Mouse (Mus musculus) cortical plate, adult 2 months (tissue): ENCODE measurements around the gene Msh5.
"Not testable (repeated sequence)": the region's sequence is repeated elsewhere in the genome, so short reads cannot be mapped to it uniquely, and the experiment has no call there.

Experiments used
- CTCF ChIP-seq: fragments of 200-500 bp; IDR thresholded peaks from 2 replicates; pipeline ENCODE4 v1.5.1; 2011; ENCODE audit warnings: mild to moderate bottlenecking, control low read depth, low read length; ENCODE audit not compliant: insufficient read depth; ENCODE audit errors: extremely low read depth
- POLR2A ChIP-seq: fragments of 200-500 bp; IDR thresholded peaks from 2 replicates; pipeline ENCODE4 v1.6.1; 2011; ENCODE audit warnings: mild to moderate bottlenecking, low read length, control low read depth; ENCODE audit not compliant: insufficient read depth; ENCODE audit errors: extremely low read depth

DNA sequence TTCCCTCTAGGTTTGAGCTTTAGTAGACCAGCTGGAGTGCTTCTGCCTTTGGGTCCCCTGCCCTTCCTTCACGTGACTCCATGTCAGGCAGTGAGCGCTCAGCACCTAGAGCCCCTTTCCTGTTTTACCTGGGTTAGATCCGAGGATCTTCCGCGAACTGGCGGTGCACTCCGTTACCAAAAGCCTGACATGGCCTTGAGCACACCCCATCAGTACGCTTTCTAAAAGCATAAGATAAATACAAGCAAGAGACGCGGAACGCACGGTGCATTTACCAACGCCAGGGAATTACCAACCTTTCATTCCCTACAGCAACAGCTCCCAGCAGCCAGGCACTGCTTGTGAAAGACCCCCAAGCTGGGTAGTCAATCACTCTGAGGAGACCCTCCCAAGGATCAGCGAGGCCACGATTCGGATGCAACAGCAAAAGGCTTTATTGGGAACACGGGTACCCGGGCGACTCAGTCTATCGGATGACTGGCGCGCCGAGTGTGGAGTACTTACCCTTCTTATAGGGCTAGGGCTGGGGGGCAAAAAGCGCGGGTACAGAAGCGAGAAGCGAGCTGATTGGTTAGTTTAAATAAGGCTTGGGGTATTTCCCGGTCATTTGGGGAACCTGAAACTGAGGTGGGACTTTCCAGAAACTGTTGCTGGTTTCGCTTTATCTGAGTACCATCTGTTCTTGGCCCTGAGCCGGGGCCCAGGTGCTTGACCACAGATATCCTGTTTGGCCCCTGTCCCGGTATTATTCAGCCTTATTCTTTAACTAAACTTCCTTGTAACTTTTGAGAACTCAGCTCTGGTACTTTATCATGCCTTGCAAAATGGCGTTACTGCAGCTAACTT, 46.5 kb downstream of the Msh5 start:
- TF ChIP-seq CTCF, POLR2A: not testable (repeated sequence)
